Mouse (Mus musculus): Measurements from ENCODE around the gene Coro7. TPM values are rescaled to one million over a fixed set of nuclear protein-coding genes. Genes with fewer than 3 reads are reported as not detected.
"Not testable (repeated sequence)": the region's sequence is repeated elsewhere in the genome, so short reads cannot be mapped to it uniquely, and the experiment has no call there.

Gene Coro7
- total and polyA plus RNA-seq, 2 experiments from 2014 or later: 28.7 to 31.1 TPM

DNA sequence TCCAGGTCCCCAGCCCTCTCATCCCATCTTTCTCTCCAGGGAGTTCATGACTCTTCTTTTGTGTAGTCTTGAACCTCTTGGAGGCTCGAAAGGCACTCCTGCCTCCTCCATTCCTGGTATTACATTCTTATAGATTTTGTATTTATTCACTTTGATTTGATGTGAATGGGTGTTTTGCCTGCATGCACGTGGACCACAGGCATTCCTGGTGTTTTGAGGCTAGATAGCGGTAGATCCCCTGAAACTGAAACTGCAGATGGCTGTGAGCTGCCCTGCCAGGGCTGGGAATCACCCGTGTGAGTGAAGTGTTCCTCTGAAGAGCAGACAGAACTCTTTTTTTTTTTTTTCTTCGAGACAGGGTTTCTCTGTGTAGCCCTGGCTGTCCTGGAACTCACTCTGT, 95.1 kb downstream of the Coro7 start:
- no peaks in the 10 kb centered on the region for H3K36me3 ChIP-seq (ENCODE audit: insufficient read depth, low read length)
- no peak for TF ChIP-seq CTCF (IDR thresholded peaks at IDR 0.05)
- H3K4me2 ChIP-seq (ENCODE audit: low read depth, low read length, poor library complexity, severe bottlenecking): no peak overlapping the region
- H3K9me3 ChIP-seq (ENCODE audit: low read length): no peaks in the 10 kb centered on the region
- ATAC-seq (ENCODE audit: low FRiP score) (no peak), DNase-seq (ENCODE audit: low spot score) (no peak)
- WGBS: 76% methylated on average over 5 of the region's 5 CpGs
- no peaks in the 10 kb centered on the region for H3K4me1 ChIP-seq (ENCODE audit: insufficient read depth, low read length)
- no peaks in the 10 kb centered on the region for H3K27me3 ChIP-seq (ENCODE audit: insufficient read depth, low read length)
- no peak overlapping the region for H3K27ac ChIP-seq (ENCODE audit: low read depth, low read length)
- no peak overlapping the region for H3K4me3 ChIP-seq (ENCODE audit: low read depth, low read length)
- H3K9ac ChIP-seq (replicated peaks; ENCODE audit: low read length, poor library complexity, severe bottlenecking): no peak overlapping the region

DNA sequence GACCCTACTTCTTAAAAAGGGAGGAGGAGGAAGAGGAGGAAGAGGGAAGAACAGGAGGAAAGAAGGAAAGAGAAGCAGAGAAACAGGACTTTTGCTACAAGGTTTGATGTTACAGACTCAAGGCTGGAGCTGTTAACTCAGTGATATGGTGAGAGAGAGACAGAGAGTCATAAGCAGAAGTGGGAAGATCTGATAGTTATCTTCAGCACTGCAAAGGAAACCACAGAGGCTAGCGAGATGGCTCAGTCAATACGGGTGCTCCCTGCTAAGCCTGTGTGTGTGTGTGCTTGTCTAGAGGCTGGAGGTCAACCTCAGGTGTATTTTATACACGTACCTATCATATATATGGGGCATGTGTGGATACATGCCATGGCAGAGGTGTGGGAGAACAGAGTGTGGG, 95.8 kb downstream of the Coro7 start:
- no peak for TF ChIP-seq CTCF (IDR thresholded peaks at IDR 0.05)
- ATAC-seq (ENCODE audit: low FRiP score) (no peak), DNase-seq (ENCODE audit: low spot score) (no peak)
- Histone ChIP-seq H3K9me3 (ENCODE audit: low read length) (no peaks in the 10 kb centered on the region), H3K27ac (ENCODE audit: low read depth, low read length) (no peak overlapping the region), H3K36me3 (ENCODE audit: insufficient read depth, low read length) (no peaks in the 10 kb centered on the region), H3K27me3 (ENCODE audit: insufficient read depth, low read length) (no peaks in the 10 kb centered on the region), H3K4me2 (ENCODE audit: low read depth, low read length, poor library complexity, severe bottlenecking) (no peak overlapping the region), H3K4me1 (ENCODE audit: insufficient read depth, low read length) (no peaks in the 10 kb centered on the region), H3K4me3 (ENCODE audit: low read depth, low read length) (no peak overlapping the region), H3K9ac (replicated peaks; ENCODE audit: low read length, poor library complexity, severe bottlenecking) (no peak overlapping the region)
- WGBS: 85% methylated on average over 3 of the region's 3 CpGs

DNA sequence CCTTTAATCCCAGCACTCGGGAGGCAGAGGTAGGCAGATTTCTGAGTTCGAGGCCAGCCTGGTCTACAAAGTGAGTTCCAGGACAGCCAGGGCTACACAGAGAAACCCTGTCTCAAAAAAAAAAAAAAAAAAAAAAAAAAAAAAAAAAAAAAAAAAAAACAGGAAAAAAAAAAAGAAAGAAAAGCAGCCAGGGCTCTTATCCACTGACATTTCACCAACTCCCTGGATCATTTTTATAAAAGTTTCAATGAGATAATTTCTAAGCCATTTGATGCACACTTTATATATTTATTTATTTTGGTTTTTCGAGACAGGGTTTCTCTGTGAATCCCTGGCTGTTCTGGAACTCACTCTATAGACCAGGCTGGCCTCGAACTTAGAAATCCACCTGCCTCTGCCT, 98.4 kb downstream of the Coro7 start:
- H3K36me3 ChIP-seq (ENCODE audit: insufficient read depth, low read length); H3K4me2 ChIP-seq (ENCODE audit: low read depth, low read length, poor library complexity, severe bottlenecking); DNase-seq (ENCODE audit: low spot score); H3K4me1 ChIP-seq (ENCODE audit: insufficient read depth, low read length); H3K9ac ChIP-seq (replicated peaks; ENCODE audit: low read length, poor library complexity, severe bottlenecking); H3K4me3 ChIP-seq (ENCODE audit: low read depth, low read length); ATAC-seq (ENCODE audit: low FRiP score); H3K27ac ChIP-seq (ENCODE audit: low read depth, low read length); H3K9me3 ChIP-seq (ENCODE audit: low read length); H3K27me3 ChIP-seq (ENCODE audit: insufficient read depth, low read length): not testable (repeated sequence)
- 87% methylated on average over 4 of the region's 4 CpGs for WGBS

DNA sequence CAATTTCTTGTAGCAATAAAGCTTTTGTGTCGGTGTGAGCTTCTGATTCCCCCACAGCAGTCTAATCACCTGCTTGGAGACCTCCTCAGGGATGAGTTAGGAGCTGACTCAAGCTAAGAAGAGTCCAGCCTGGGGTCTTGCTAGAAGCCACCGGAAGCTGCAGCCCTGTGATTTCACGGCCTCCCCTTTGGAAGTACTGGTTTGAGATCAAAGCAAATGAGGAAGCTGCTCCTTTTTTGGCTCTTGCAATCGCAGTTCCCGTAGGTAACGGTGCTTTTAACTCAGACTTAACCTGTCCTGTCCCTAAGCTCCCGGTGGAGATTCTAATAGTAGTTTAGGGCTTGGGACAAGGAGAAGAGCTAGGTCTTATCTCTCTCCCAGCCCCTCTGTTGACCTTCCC, 100.9 kb downstream of the Coro7 start:
- Histone ChIP-seq H3K9me3 (ENCODE audit: low read length) (no peaks in the 10 kb centered on the region), H3K27me3 (ENCODE audit: insufficient read depth, low read length) (no peaks in the 10 kb centered on the region), H3K36me3 (ENCODE audit: insufficient read depth, low read length) (no peaks in the 10 kb centered on the region), H3K9ac (replicated peaks; ENCODE audit: low read length, poor library complexity, severe bottlenecking) (no peak overlapping the region), H3K27ac (ENCODE audit: low read depth, low read length) (no peak overlapping the region), H3K4me2 (ENCODE audit: low read depth, low read length, poor library complexity, severe bottlenecking) (no peak overlapping the region), H3K4me1 (ENCODE audit: insufficient read depth, low read length) (no peaks in the 10 kb centered on the region), H3K4me3 (ENCODE audit: low read depth, low read length) (no peak overlapping the region)
- TF ChIP-seq CTCF (IDR thresholded peaks at IDR 0.05): no peak
- WGBS: 72% methylated on average over 7 of the region's 7 CpGs
- no peak for ATAC-seq (ENCODE audit: low FRiP score)
- no peak for DNase-seq (ENCODE audit: low spot score)

- no peak for TF ChIP-seq CTCF (IDR thresholded peaks at IDR 0.05)
- Histone ChIP-seq H3K27me3 (ENCODE audit: insufficient read depth, low read length) (no peaks in the 10 kb centered on the region), H3K4me3 (ENCODE audit: low read depth, low read length) (no peak overlapping the region), H3K9ac (replicated peaks; ENCODE audit: low read length, poor library complexity, severe bottlenecking) (no peak overlapping the region), H3K36me3 (ENCODE audit: insufficient read depth, low read length) (no peaks in the 10 kb centered on the region), H3K27ac (ENCODE audit: low read depth, low read length) (no peak overlapping the region), H3K4me2 (ENCODE audit: low read depth, low read length, poor library complexity, severe bottlenecking) (no peak overlapping the region), H3K9me3 (ENCODE audit: low read length) (no peaks in the 10 kb centered on the region), H3K4me1 (ENCODE audit: insufficient read depth, low read length) (no peaks in the 10 kb centered on the region)
- ATAC-seq (ENCODE audit: low FRiP score) (no peak), DNase-seq (ENCODE audit: low spot score) (no peak)
- 50% methylated on average over 2 of the region's 2 CpGs for WGBS
Measured at GRCm38 (mm10) chr16:4576873-4577272, 102.7 kb downstream of the Coro7 start.

Other genes with a start within 250 kb of the Coro7 start
- gene Srl, start 138.0 kb downstream of the Coro7 start, total RNA-seq (2014; rRNA removed): 34.4 and 59.9 TPM in 2 replicates
- 11.3 and 11.6 TPM in 2 replicates for gene Srl, start 138.0 kb downstream of the Coro7 start, polyA plus RNA-seq (2015; fragmentation: Nextera tagmentation; extraction: Ambion mirVana)
- 6.7 and 6.8 TPM in 2 replicates for gene Tfap4, start 119.9 kb downstream of the Coro7 start, total RNA-seq (2014; rRNA removed)
- 5.2 and 5.9 TPM in 2 replicates for gene Tfap4, start 119.9 kb downstream of the Coro7 start, polyA plus RNA-seq (2015; fragmentation: Nextera tagmentation; extraction: Ambion mirVana)
- 20.0 and 20.6 TPM in 2 replicates for gene Glis2, start 85.1 kb downstream of the Coro7 start, total RNA-seq (2014; rRNA removed)
- 10.8 and 12.0 TPM in 2 replicates for gene Glis2, start 85.1 kb downstream of the Coro7 start, polyA plus RNA-seq (2015; fragmentation: Nextera tagmentation; extraction: Ambion mirVana)
- 31.7 and 40.2 TPM in 2 replicates for gene Pam16, start 54.8 kb downstream of the Coro7 start, total RNA-seq (2014; rRNA removed)
- gene Pam16, start 54.8 kb downstream of the Coro7 start, polyA plus RNA-seq (2015; fragmentation: Nextera tagmentation; extraction: Ambion mirVana): 134 TPM in 2 replicates
- gene Vasn, start 39.8 kb downstream of the Coro7 start, total RNA-seq (2014; rRNA removed): 12.0 and 14.2 TPM in 2 replicates
- gene Vasn, start 39.8 kb downstream of the Coro7 start, polyA plus RNA-seq (2015; fragmentation: Nextera tagmentation; extraction: Ambion mirVana): 4.7 TPM in 2 replicates
- gene Dnaja3, start 39.8 kb downstream of the Coro7 start, total RNA-seq (2014; rRNA removed): 62.1 and 65.5 TPM in 2 replicates
- gene Dnaja3, start 39.8 kb downstream of the Coro7 start, polyA plus RNA-seq (2015; fragmentation: Nextera tagmentation; extraction: Ambion mirVana): 54.1 and 57.0 TPM in 2 replicates
- 27.5 and 33.5 TPM in 2 replicates for gene Nmral1, start 39.6 kb upstream of the Coro7 start, total RNA-seq (2014; rRNA removed)
- gene Nmral1, start 39.6 kb upstream of the Coro7 start, polyA plus RNA-seq (2015; fragmentation: Nextera tagmentation; extraction: Ambion mirVana): 37.1 and 41.2 TPM in 2 replicates
- gene Hmox2, start 46.6 kb upstream of the Coro7 start, total RNA-seq (2014; rRNA removed): 37.9 and 43.2 TPM in 2 replicates
- 92.7 and 102 TPM in 2 replicates for gene Hmox2, start 46.6 kb upstream of the Coro7 start, polyA plus RNA-seq (2015; fragmentation: Nextera tagmentation; extraction: Ambion mirVana)
- gene Cdip1, start 110.5 kb upstream of the Coro7 start, total RNA-seq (2014; rRNA removed): 122 and 130 TPM in 2 replicates
- 131 and 139 TPM in 2 replicates for gene Cdip1, start 110.5 kb upstream of the Coro7 start, polyA plus RNA-seq (2015; fragmentation: Nextera tagmentation; extraction: Ambion mirVana)
- gene 4930562C15Rik, start 155.6 kb upstream of the Coro7 start, total RNA-seq (2014; rRNA removed): not detected in 2 replicates
- gene 4930562C15Rik, start 155.6 kb upstream of the Coro7 start, polyA plus RNA-seq (2015; fragmentation: Nextera tagmentation; extraction: Ambion mirVana): 0.47 TPM in 1 of 2 replicates, not detected in the other
- gene Ubald1, start 200.5 kb upstream of the Coro7 start, total RNA-seq (2014; rRNA removed): 30.3 and 35.0 TPM in 2 replicates
- gene Ubald1, start 200.5 kb upstream of the Coro7 start, polyA plus RNA-seq (2015; fragmentation: Nextera tagmentation; extraction: Ambion mirVana): 79.9 and 82.5 TPM in 2 replicates
- 199 and 221 TPM in 2 replicates for gene Mgrn1, start 206.5 kb upstream of the Coro7 start, total RNA-seq (2014; rRNA removed)
- 117 and 127 TPM in 2 replicates for gene Mgrn1, start 206.5 kb upstream of the Coro7 start, polyA plus RNA-seq (2015; fragmentation: Nextera tagmentation; extraction: Ambion mirVana)

Measured in midbrain, postnatal 0 days (tissue).